Mouse (Mus musculus): ENCODE data around the gene Ppp2r2d.

The Ppp2r2d gene

GRCm38 (mm10) chr7:138863950-138864572, 18.2 kb downstream of the Ppp2r2d start:
- DNase-seq: no peak

GRCm38 (mm10) chr7:138864776-138865175, 18.9 kb downstream of the Ppp2r2d start:
- no peak for DNase-seq

GRCm38 (mm10) chr7:138867286-138867685, 21.4 kb downstream of the Ppp2r2d start:
- no peak for DNase-seq

- no peak for DNase-seq
Measured at GRCm38 (mm10) chr7:138868316-138868715, 22.4 kb downstream of the Ppp2r2d start.

GRCm38 (mm10) chr7:138872956-138873355, 27.1 kb downstream of the Ppp2r2d start:
- no peak for DNase-seq

- no peak for DNase-seq
Measured at GRCm38 (mm10) chr7:138875031-138875430, 29.2 kb downstream of the Ppp2r2d start.

GRCm38 (mm10) chr7:138883724-138884123, 37.8 kb downstream of the Ppp2r2d start:
- DNase-seq: no peak

GRCm38 (mm10) chr7:138885365-138886289, 39.7 kb downstream of the Ppp2r2d start:
- DNase-seq: no peak

GRCm38 (mm10) chr7:138898122-138898521, 52.2 kb downstream of the Ppp2r2d start:
- no peak for DNase-seq

- no peak for DNase-seq
Measured at GRCm38 (mm10) chr7:138898743-138899142, 52.9 kb downstream of the Ppp2r2d start.

- DNase-seq: no peak
Measured at GRCm38 (mm10) chr7:138903886-138904435, 58.1 kb downstream of the Ppp2r2d start.

GRCm38 (mm10) chr7:138906441-138906840, 60.6 kb downstream of the Ppp2r2d start:
- DNase-seq: no peak

- peak; percentile 21 for DNase-seq
Measured at GRCm38 (mm10) chr7:138907043-138907442, 61.2 kb downstream of the Ppp2r2d start.

GRCm38 (mm10) chr7:138907976-138908375, 62.1 kb downstream of the Ppp2r2d start:
- DNase-seq: no peak

GRCm38 (mm10) chr7:138908768-138909276, 62.9 kb downstream of the Ppp2r2d start:
- DNase-seq: no peak

GRCm38 (mm10) chr7:138909277-138910192, 63.7 kb downstream of the Ppp2r2d start, which contains the start of gene Bnip3:
Gene Bnip3, minus strand, starts transcription at chr7:138909519.
- DNase-seq: peak; percentile 88

GRCm38 (mm10) chr7:138910193-138910562, 64.3 kb downstream of the Ppp2r2d start:
- no peak for DNase-seq

- DNase-seq: no peak
Measured at GRCm38 (mm10) chr7:138913616-138914015, 67.7 kb downstream of the Ppp2r2d start.

GRCm38 (mm10) chr7:138919156-138919944, 73.5 kb downstream of the Ppp2r2d start:
- DNase-seq: peak; percentile 17

GRCm38 (mm10) chr7:138921611-138922010, 75.7 kb downstream of the Ppp2r2d start:
- no peak for DNase-seq

- no peak for DNase-seq
Measured at GRCm38 (mm10) chr7:138923756-138924425, 78.0 kb downstream of the Ppp2r2d start.
